Mouse (Mus musculus) forebrain, embryonic 16.5 days (tissue): ENCODE results near the gene Cggbp1. TPM values are rescaled to one million over a fixed set of nuclear protein-coding genes. Genes with fewer than 3 reads are reported as not detected.
A peak's percentile ranks its signal among the peaks of the same experiment; 100 is the strongest.

Experiments used
- ATAC-seq: fragments of 200-750 bp; cut with Nextera tagmentation; 2 replicates; pipeline ENCODE4 v1.8.0; 2017; ENCODE audit warnings: mild to moderate bottlenecking, moderate library complexity
- H3K27ac ChIP-seq: fragments of 300-500 bp; sonication (generic); 2 replicates; pipeline ENCODE4 v1.5.1; 2014; ENCODE audit warnings: low read length, control low read depth
- H3K27me3 ChIP-seq: fragments of 300-500 bp; sonication (generic); replicated peaks from 2 replicates; pipeline ENCODE4 v1.6.1; 2014; ENCODE audit warnings: low read length; ENCODE audit not compliant: control insufficient read depth, insufficient read depth
- H3K36me3 ChIP-seq: fragments of 300-500 bp; sonication (generic); 2 replicates; pipeline ENCODE4 v1.6.1; 2014; ENCODE audit not compliant: control insufficient read depth, insufficient read depth
- H3K4me1 ChIP-seq: fragments of 300-500 bp; sonication (generic); replicated peaks from 2 replicates; pipeline ENCODE4 v1.6.1; 2014; ENCODE audit warnings: low read length; ENCODE audit not compliant: control insufficient read depth, insufficient read depth
- H3K4me2 ChIP-seq: fragments of 300-500 bp; sonication (generic); 2 replicates; pipeline ENCODE4 v1.6.1; 2014; ENCODE audit warnings: mild to moderate bottlenecking, low read length, control low read depth
- H3K4me3 ChIP-seq: fragments of 300-500 bp; sonication (generic); replicated peaks from 2 replicates; pipeline ENCODE4 v1.5.1; 2014; ENCODE audit warnings: mild to moderate bottlenecking, low read length, control low read depth
- H3K9ac ChIP-seq: fragments of 300-500 bp; sonication (generic); replicated peaks from 2 replicates; pipeline ENCODE4 v1.6.1; 2014; ENCODE audit warnings: low read depth, low read length, control low read depth
- H3K9me3 ChIP-seq: fragments of 300-500 bp; sonication (generic); 2 replicates; pipeline ENCODE4 v1.6.1; 2016; ENCODE audit warnings: low read length; ENCODE audit not compliant: control insufficient read depth
- WGBS: fragments of 180-500 bp; shearing (Covaris S2); extraction: QIAGEN DNeasy Blood & Tissue Kit; methylation state at CpG from one replicate; pipeline ENCODE4 v1.1.7; 2014; 5-methylcytosine and 5-hydroxymethylcytosine counted together
- polyA plus RNA-seq: library from polyadenylated mRNA; unstranded; fragments of >200 nt; fragmentation: Nextera tagmentation; extraction: Ambion mirVana; gene quantifications from 2 replicates; pipeline ENCODE4 v1.2.1, GENCODE M21; 2015

Cggbp1 gene
- polyA plus RNA-seq, 1 experiment from 2014 or later = 81.8 TPM

GRCm38 (mm10) chr16:64903328-64903727 is 51.5 kb downstream of the Cggbp1 start:
- ATAC-seq = no peak
- H3K4me3 ChIP-seq = no peak overlapping the region
- no peak overlapping the region for H3K27ac ChIP-seq
- H3K27me3 ChIP-seq = no peaks in the 10 kb centered on the region
- WGBS = 41% methylated on average over 2 of the region's 2 CpGs
- no peaks in the 10 kb centered on the region for H3K4me1 ChIP-seq
- H3K9ac ChIP-seq = no peak overlapping the region
- H3K36me3 ChIP-seq = no peaks in the 10 kb centered on the region
- no peaks in the 10 kb centered on the region for H3K9me3 ChIP-seq
- H3K4me2 ChIP-seq = no peak overlapping the region

GRCm38 (mm10) chr16:64907112-64907511 is 55.3 kb downstream of the Cggbp1 start:
- ATAC-seq = peak; percentile 36; the same call in 1 of the 2 replicates

GRCm38 (mm10) chr16:64908747-64909146 is 57.0 kb downstream of the Cggbp1 start:
- no peaks in the 10 kb centered on the region for H3K27me3 ChIP-seq
- no peaks in the 10 kb centered on the region for H3K4me1 ChIP-seq
- H3K36me3 ChIP-seq = no peaks in the 10 kb centered on the region
- no peak overlapping the region for H3K4me2 ChIP-seq
- no peaks in the 10 kb centered on the region for H3K9me3 ChIP-seq
- no peak overlapping the region for H3K9ac ChIP-seq
- H3K27ac ChIP-seq = no peak overlapping the region
- H3K4me3 ChIP-seq = no peak overlapping the region
- WGBS = 85% methylated on average over 10 of the region's 10 CpGs
- ATAC-seq = no peak

More at GRCm38 (mm10) chr16:64907112-64907511, 55.3 kb downstream of the Cggbp1 start:
- Histone ChIP-seq H3K27ac (no peak overlapping the region), H3K9ac (no peak overlapping the region), H3K4me1 (no peaks in the 10 kb centered on the region), H3K36me3 (no peaks in the 10 kb centered on the region), H3K4me2 (no peak overlapping the region), H3K9me3 (no peaks in the 10 kb centered on the region), H3K4me3 (no peak overlapping the region), H3K27me3 (no peaks in the 10 kb centered on the region)
- 36% methylated on average over 3 of the region's 3 CpGs for WGBS

Other genes starting within 250 kb of the Cggbp1 start
- gene Csnka2ip, start 249.6 kb upstream of the Cggbp1 start, polyA plus RNA-seq = not detected in 2 replicates
- gene 4930453N24Rik, start 80.8 kb upstream of the Cggbp1 start, polyA plus RNA-seq = 19.0 and 25.2 TPM in 2 replicates
- 7.0 and 8.5 TPM in 2 replicates for gene Zfp654, start 344 bp upstream of the Cggbp1 start, polyA plus RNA-seq